Mouse (Mus musculus): ENCODE data around the gene Mllt6.

DNA sequence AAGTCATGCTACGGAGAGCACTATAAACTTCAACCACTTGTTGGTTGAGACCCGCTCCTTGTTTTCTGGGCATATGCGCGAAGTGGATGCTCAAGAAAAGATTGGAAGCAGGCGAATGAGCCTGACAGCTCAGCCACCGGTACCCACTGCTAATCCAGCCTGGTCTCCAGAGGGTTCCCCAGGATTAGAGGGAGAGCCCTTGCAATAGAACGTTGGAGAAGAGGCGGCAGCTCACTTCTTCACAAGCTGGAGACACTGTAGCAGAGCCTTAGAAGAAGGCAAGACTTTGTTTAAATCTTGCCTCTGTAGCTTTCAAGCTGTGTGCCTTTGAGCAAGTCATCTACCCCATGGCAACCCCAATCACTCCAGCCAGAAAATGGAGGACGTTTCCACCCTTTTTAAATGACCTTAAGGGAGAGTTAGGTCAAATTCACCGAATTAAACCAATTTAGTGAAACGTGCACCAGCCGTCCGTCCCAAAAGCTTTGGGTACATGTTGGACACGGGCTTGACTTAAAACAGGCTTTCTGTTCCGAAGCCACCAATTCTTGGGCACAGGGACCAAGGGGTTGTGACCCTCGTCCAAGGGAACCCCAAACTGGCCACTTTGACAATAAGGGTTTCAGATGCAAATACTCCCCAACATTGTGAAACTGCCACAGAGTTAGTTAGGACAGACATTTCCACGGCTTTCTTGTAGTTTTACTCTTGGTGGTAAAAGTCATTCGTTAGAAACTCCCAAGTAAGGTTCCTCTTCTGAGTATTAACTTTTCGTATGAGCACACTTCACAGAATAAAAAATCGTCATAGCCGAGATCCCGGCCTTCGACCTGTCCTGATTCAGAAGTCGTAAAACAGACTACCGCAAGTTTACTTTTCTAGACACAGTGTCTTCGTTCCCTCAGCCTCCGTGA, 2.2 kb upstream of the Mllt6 start:
- TF ChIP-seq CHD2 (IDR thresholded peaks at IDR 0.05; ENCODE audit: low read length) (no peak), CTCF (conservative IDR thresholded peaks at IDR 0.05 in 1 of 2, IDR thresholded peaks at IDR 0.05 in 1 of 2; ENCODE audit: low read depth in 2 of 2, low read length in 2 of 2) (no peak), EP300 (IDR thresholded peaks at IDR 0.05; ENCODE audit: low read length) (no peak), POLR2A (IDR thresholded peaks at IDR 0.05; ENCODE audit: low read depth, low read length) (no peak)
